Mouse (Mus musculus): ENCODE measurements around the gene Mb21d2. TPM values are rescaled to one million over a fixed set of nuclear protein-coding genes. Genes with fewer than 3 reads are reported as not detected.

The Mb21d2 gene
- polyA plus RNA-seq, 1 experiment from 2014 or later, result 21.4 TPM

- H3K9ac ChIP-seq (replicated peaks), result no peak overlapping the region
- H3K4me3 ChIP-seq (replicated peaks), result no peak overlapping the region
- H3K4me1 ChIP-seq, result peaks cover 17% of the 10 kb centered on the region
- 94% methylated on average over 8 of the region's 8 CpGs for WGBS
- H3K36me3 ChIP-seq, result peaks cover 20% of the 10 kb centered on the region
- no peaks in the 10 kb centered on the region for H3K27me3 ChIP-seq (replicated peaks)
- no peak overlapping the region for H3K27ac ChIP-seq (replicated peaks)
- H3K4me2 ChIP-seq, result no peak overlapping the region
- H3K9me3 ChIP-seq (replicated peaks), result no peaks in the 10 kb centered on the region
- no peak for ATAC-seq (ENCODE audit: low FRiP score)
Observed at GRCm38 (mm10) chr16:28824781-28825180, 104.7 kb downstream of the Mb21d2 start.

GRCm38 (mm10) chr16:28821774-28822173 lies 107.7 kb downstream of the Mb21d2 start:
- Histone ChIP-seq H3K9ac (replicated peaks) (no peak overlapping the region), H3K4me1 (peaks cover 17% of the 10 kb centered on the region), H3K4me2 (no peak overlapping the region), H3K36me3 (peaks cover 5% of the 10 kb centered on the region), H3K27me3 (replicated peaks) (no peaks in the 10 kb centered on the region), H3K9me3 (replicated peaks) (no peaks in the 10 kb centered on the region), H3K4me3 (replicated peaks) (no peak overlapping the region), H3K27ac (replicated peaks) (0 out of 2 replicates have a peak overlapping the region, but pooled peaks have one; percentile 45)
- ATAC-seq (ENCODE audit: low FRiP score), result 0 out of 2 replicates have a peak, but pooled peaks have one; percentile 51
- WGBS, result 34% methylated on average over 6 of the region's 6 CpGs

- Histone ChIP-seq H3K27ac (replicated peaks) (no peak overlapping the region), H3K36me3 (no peaks in the 10 kb centered on the region), H3K9ac (replicated peaks) (no peak overlapping the region), H3K27me3 (replicated peaks) (no peaks in the 10 kb centered on the region), H3K4me2 (no peak overlapping the region), H3K9me3 (replicated peaks) (0 out of 2 replicates have a peak, but pooled peaks cover 3% of the 10 kb centered on the region), H3K4me1 (peaks cover 17% of the 10 kb centered on the region), H3K4me3 (replicated peaks) (no peak overlapping the region)
- ATAC-seq (ENCODE audit: low FRiP score), result no peak
- 49% methylated on average over 5 of the region's 5 CpGs for WGBS
Observed at GRCm38 (mm10) chr16:28818749-28819285, 110.7 kb downstream of the Mb21d2 start.

- no peak for ATAC-seq (ENCODE audit: low FRiP score)
- no peaks in the 10 kb centered on the region for H3K27me3 ChIP-seq (replicated peaks)
- no peak overlapping the region for H3K9ac ChIP-seq (replicated peaks)
- H3K4me2 ChIP-seq, result no peak overlapping the region
- H3K36me3 ChIP-seq, result no peaks in the 10 kb centered on the region
- H3K4me1 ChIP-seq, result no peaks in the 10 kb centered on the region
- no peak overlapping the region for H3K27ac ChIP-seq (replicated peaks)
- H3K4me3 ChIP-seq (replicated peaks), result no peak overlapping the region
- H3K9me3 ChIP-seq (replicated peaks), result peaks cover 12% of the 10 kb centered on the region; the same call in 1 of the 2 replicates
- WGBS, result 79% methylated on average over 1 of the region's 1 CpGs
Observed at GRCm38 (mm10) chr16:28813290-28813689, 116.2 kb downstream of the Mb21d2 start.

GRCm38 (mm10) chr16:28809089-28809488 lies 120.4 kb downstream of the Mb21d2 start:
- no peak overlapping the region for H3K4me3 ChIP-seq (replicated peaks)
- H3K36me3 ChIP-seq, result no peaks in the 10 kb centered on the region
- H3K4me1 ChIP-seq, result no peaks in the 10 kb centered on the region
- no peak for ATAC-seq (ENCODE audit: low FRiP score)
- peaks cover 9% of the 10 kb centered on the region; the same call in 1 of the 2 replicates for H3K9me3 ChIP-seq (replicated peaks)
- WGBS, result 23% methylated on average over 1 of the region's 1 CpGs
- no peak overlapping the region for H3K9ac ChIP-seq (replicated peaks)
- no peaks in the 10 kb centered on the region for H3K27me3 ChIP-seq (replicated peaks)
- H3K4me2 ChIP-seq, result no peak overlapping the region
- no peak overlapping the region for H3K27ac ChIP-seq (replicated peaks)

- Histone ChIP-seq H3K4me3 (replicated peaks) (no peak overlapping the region), H3K27me3 (replicated peaks) (no peaks in the 10 kb centered on the region), H3K4me1 (no peaks in the 10 kb centered on the region), H3K4me2 (no peak overlapping the region), H3K9me3 (replicated peaks) (no peaks in the 10 kb centered on the region), H3K27ac (replicated peaks) (no peak overlapping the region), H3K36me3 (no peaks in the 10 kb centered on the region), H3K9ac (replicated peaks) (no peak overlapping the region)
- ATAC-seq (ENCODE audit: low FRiP score), result no peak
- WGBS, result 7% methylated on average over 4 of the region's 4 CpGs
Observed at GRCm38 (mm10) chr16:28793115-28793514, 136.4 kb downstream of the Mb21d2 start.

Other genes with a start within 250 kb of the Mb21d2 start
- gene Fgf12, start 176.6 kb downstream of the Mb21d2 start, polyA plus RNA-seq (2015; fragmentation: Nextera tagmentation; extraction: Ambion mirVana), result 62.3 and 72.5 TPM in 2 replicates

Measured in neural tube, embryonic 15.5 days (tissue).